Mouse (Mus musculus) embryonic fibroblast, embryonic 13.5 days (primary cell): ENCODE measurements around the gene Nsa2. TPM values are rescaled to one million over a fixed set of nuclear protein-coding genes. Genes with fewer than 3 reads are reported as not detected.

Experiments
- H3K27ac ChIP-seq: 2 replicates; pipeline ENCODE4 v1.5.1; 2012; ENCODE audit warnings: low read length, control low read depth, inconsistent platforms; ENCODE audit not compliant: insufficient read depth
- H3K4me1 ChIP-seq: 2 replicates; pipeline ENCODE4 v1.6.1; 2011; ENCODE audit warnings: low read length; ENCODE audit not compliant: control insufficient read depth, insufficient read depth
- H3K4me3 ChIP-seq: 2 replicates; pipeline ENCODE4 v1.5.1; 2011; ENCODE audit warnings: mild to moderate bottlenecking, control low read depth, low read length; ENCODE audit not compliant: insufficient read depth
- CTCF ChIP-seq: IDR thresholded peaks from 2 replicates; pipeline ENCODE4 v1.5.1; 2011; ENCODE audit warnings: mild to moderate bottlenecking, control low read depth, low read length, moderate library complexity, borderline replicate concordance; ENCODE audit not compliant: insufficient read depth
- POLR2A ChIP-seq: IDR thresholded peaks from 2 replicates; pipeline ENCODE4 v1.6.1; 2011; ENCODE audit warnings: low read depth, mild to moderate bottlenecking, control low read depth, low read length, moderate library complexity
- polyA plus RNA-seq: library from polyadenylated mRNA; stranded (reverse); fragments of >200 nt; gene quantifications from 2 replicates; pipeline ENCODE4 v1.2.4, GENCODE M21; 2011; ENCODE audit warnings: low read depth; ENCODE audit not compliant: missing spikeins, insufficient read length

Nsa2 gene
- polyA plus RNA-seq, 1 experiment = 298 TPM

DNA sequence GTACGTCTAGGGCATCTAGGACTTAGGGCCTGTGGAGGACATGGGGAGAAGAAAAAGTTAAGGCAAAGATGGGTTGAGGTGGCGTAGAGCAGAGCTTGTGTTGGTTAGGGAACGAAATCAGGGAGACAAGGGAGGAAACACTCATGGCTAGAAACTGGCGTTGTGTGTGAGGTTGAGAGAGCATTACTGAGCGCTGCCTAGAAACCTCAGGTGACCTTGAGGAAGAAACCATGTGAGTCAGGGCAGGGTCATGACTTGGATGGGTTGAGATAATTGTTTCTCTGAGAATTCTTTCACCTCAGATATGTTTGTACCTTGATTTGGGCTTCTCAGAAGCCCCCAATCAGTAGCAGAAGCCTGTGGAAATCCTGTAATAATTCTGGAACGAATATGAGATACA lies 50.3 kb downstream of the Nsa2 start:
- TF ChIP-seq POLR2A (no peak), CTCF (no peak)
- no peak overlapping the region for H3K4me3 ChIP-seq
- H3K4me1 ChIP-seq = no peaks in the 10 kb centered on the region
- H3K27ac ChIP-seq = no peak overlapping the region

DNA sequence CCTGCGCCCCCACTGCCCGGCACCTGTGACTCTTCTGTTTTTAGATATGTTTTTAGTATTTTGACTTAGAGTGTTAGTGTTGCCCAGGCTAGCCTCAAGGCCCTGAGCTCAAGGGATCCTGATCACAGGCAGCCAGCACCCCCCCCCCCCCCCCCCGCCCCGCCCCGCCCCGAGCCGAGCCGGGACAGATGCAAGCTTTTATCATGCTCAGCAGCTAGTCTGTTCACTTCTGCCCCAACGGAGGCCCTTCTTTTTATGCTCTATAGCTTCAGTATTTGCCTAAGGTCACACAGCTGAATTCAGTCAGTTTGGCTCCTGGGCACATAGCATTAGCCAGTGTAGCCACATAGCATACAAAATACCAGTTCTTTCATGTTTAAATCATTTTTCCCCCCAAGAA lies 51.4 kb downstream of the Nsa2 start:
- Histone ChIP-seq H3K27ac (no peak overlapping the region), H3K4me3 (no peak overlapping the region)
- no peak for TF ChIP-seq POLR2A
- no peak for TF ChIP-seq CTCF

DNA sequence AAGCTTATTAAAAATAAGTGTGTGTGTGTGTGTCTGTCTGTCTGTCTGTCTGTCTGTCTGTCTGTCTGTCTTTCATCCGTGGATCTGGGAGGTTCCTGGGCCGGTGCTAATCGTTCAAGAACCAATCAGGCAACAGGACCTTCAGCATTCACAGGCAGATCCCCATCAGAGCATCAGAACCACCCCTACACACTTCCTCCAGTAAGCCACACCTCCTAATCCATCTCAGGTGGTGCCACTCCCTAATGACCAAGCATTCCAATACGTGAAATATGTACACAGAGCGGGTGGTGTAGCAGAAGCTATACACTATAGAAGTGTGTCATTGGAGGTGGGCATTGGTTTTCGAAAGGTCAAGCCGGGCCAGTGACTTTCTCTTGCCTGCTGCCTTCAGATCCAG lies 55.3 kb downstream of the Nsa2 start:
- no peak overlapping the region for H3K4me3 ChIP-seq
- H3K4me1 ChIP-seq = no peaks in the 10 kb centered on the region
- H3K27ac ChIP-seq = no peak overlapping the region
- no peak for TF ChIP-seq POLR2A
- no peak for TF ChIP-seq CTCF

More for the DNA sequence above, 51.4 kb downstream of the Nsa2 start:
- H3K4me1 ChIP-seq = no peaks in the 10 kb centered on the region

DNA sequence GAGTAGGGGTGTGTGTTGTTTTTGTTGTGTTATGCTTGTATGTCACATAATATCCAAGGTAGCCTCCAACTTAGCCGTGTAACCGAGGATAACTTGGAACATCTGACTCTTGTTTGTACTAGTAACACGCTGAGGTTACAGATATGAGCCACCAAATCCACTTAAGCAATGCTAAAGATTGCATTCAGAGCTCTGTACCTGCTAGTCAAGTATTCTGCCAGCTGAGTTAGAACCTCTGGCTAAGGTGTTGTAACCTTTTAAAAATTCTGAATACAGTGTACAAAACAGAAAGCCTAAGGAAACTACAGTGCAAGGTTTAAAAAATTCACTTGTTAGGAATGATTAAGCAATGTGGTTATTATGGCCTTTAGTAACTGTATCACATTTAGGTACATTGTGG lies 57.1 kb downstream of the Nsa2 start:
- Histone ChIP-seq H3K27ac (no peak overlapping the region), H3K4me1 (no peaks in the 10 kb centered on the region), H3K4me3 (no peak overlapping the region)
- TF ChIP-seq CTCF (no peak), POLR2A (no peak)

DNA sequence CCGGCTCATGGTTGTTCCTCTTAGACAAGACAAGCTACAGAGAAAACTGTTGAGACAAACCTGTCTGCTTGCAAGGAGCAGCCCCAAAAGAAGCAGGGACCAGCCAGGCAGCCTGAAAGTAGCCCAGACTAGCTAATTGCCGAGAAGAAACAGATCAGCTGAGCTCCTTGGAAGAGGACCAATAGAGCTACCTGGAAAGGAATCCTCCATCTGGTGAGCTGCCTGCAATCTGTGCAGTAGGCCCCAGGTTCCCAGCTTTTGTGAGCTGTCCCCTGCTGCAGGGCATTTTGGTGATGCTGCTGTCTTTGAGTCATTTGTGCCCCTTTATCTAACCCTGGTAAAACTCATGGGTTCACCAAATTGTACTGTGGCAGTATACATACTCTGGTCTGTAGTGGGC lies 57.5 kb downstream of the Nsa2 start:
- TF ChIP-seq POLR2A = no peak
- no peak for TF ChIP-seq CTCF
- Histone ChIP-seq H3K4me3 (no peak overlapping the region), H3K27ac (no peak overlapping the region), H3K4me1 (no peaks in the 10 kb centered on the region)

Other genes with a start within 250 kb of the Nsa2 start
- gene Gcnt4, start 213.2 kb downstream of the Nsa2 start, polyA plus RNA-seq = 24.5 and 41.1 TPM in 2 replicates
- gene 1700029F12Rik, start 103.6 kb downstream of the Nsa2 start, polyA plus RNA-seq = not detected in 2 replicates
- not detected in 2 replicates for gene Fam169a, start 70.7 kb downstream of the Nsa2 start, polyA plus RNA-seq
- 83.5 and 95.6 TPM in 2 replicates for gene Gm6169, start 38.7 kb downstream of the Nsa2 start, polyA plus RNA-seq
- gene Gfm2, start within 50 bp of the Nsa2 start, polyA plus RNA-seq = 23.9 and 26.8 TPM in 2 replicates
- gene Hexb, start 60.4 kb upstream of the Nsa2 start, polyA plus RNA-seq = 68.2 and 81.3 TPM in 2 replicates
- gene Enc1, start 103.2 kb upstream of the Nsa2 start, polyA plus RNA-seq = 58.2 and 59.1 TPM in 2 replicates